Mouse (Mus musculus) kidney, adult 2 months (tissue): ENCODE results near the gene Evi2a. TPM values are rescaled to one million over a fixed set of nuclear protein-coding genes. Genes with fewer than 3 reads are reported as not detected.
A peak's percentile ranks its signal among the peaks of the same experiment; 100 is the strongest.

Experiments used
- DNase-seq: peaks from one replicate; pipeline ENCODE4 v3.0.0; 2021
- H3K27ac ChIP-seq: fragments of 200-500 bp; 2 replicates; pipeline ENCODE4 v1.5.1; 2012; ENCODE audit warnings: low read depth, low read length, control low read depth, inconsistent platforms; ENCODE audit not compliant: insufficient read depth
- H3K27me3 ChIP-seq: fragments of 200-500 bp; replicated peaks from 2 replicates; pipeline ENCODE4 v1.6.1; 2012; ENCODE audit warnings: mild to moderate bottlenecking, moderate library complexity, low read length, inconsistent platforms; ENCODE audit not compliant: control insufficient read depth, insufficient read depth
- H3K36me3 ChIP-seq: fragments of 200-500 bp; 2 replicates; pipeline ENCODE4 v1.6.1; 2012; ENCODE audit warnings: mild to moderate bottlenecking, moderate library complexity, low read length, inconsistent platforms; ENCODE audit not compliant: control insufficient read depth, insufficient read depth
- H3K4me1 ChIP-seq: fragments of 200-500 bp; 2 replicates; pipeline ENCODE4 v1.6.1; 2011; ENCODE audit warnings: low read length; ENCODE audit not compliant: control insufficient read depth, insufficient read depth
- H3K4me3 ChIP-seq: fragments of 200-500 bp; 2 replicates; pipeline ENCODE4 v1.5.1; 2011; ENCODE audit warnings: mild to moderate bottlenecking, low read depth, low read length, control low read depth; ENCODE audit not compliant: insufficient read depth
- CTCF ChIP-seq: fragments of 200-500 bp; conservative IDR thresholded peaks from 2 replicates; pipeline ENCODE4 v1.5.1; 2011; ENCODE audit warnings: low read depth, mild to moderate bottlenecking, control low read depth, low read length, moderate library complexity, mixed read lengths; ENCODE audit not compliant: insufficient read depth, insufficient read length
- POLR2A ChIP-seq: fragments of 200-500 bp; IDR thresholded peaks from one replicate; pipeline ENCODE4 v1.6.1; 2011; ENCODE audit warnings: low read depth, low read length, control low read depth
- WGBS: fragments of 180-500 bp; shearing (Covaris S2); methylation state at CpG from one replicate; pipeline ENCODE4 v1.1.7; 2018; 5-methylcytosine and 5-hydroxymethylcytosine counted together
- polyA plus RNA-seq: library from polyadenylated mRNA; depleted of rRNA; stranded (reverse); fragments of >200 nt; gene quantifications from 2 replicates; pipeline ENCODE4 v1.2.3, GENCODE M21; 2012; rRNA removed

Evi2a gene
- polyA plus RNA-seq = 3.1 and 5.3 TPM in 2 replicates

GRCm38 (mm10) chr11:79530333-79530761, at the start of gene Evi2a, which contains the start of gene Evi2:
Gene Evi2a (minus strand): TSS chr11:79530609.
Gene Evi2 (minus strand): TSS chr11:79530589.
- peak; percentile 21 for DNase-seq
- H3K36me3 ChIP-seq = no peaks in the 10 kb centered on the region; the same call in 1 of the 2 replicates
- TF ChIP-seq POLR2A (no peak), CTCF (no peak)
- H3K27me3 ChIP-seq = no peaks in the 10 kb centered on the region
- H3K27ac ChIP-seq = no peak within 1 kb of the TSS
- 92% methylated on average over 7 of the region's 7 CpGs for WGBS
- H3K4me3 ChIP-seq = no peak within 1 kb of the TSS
- H3K4me1 ChIP-seq = peaks cover 17% of the 10 kb centered on the region

GRCm38 (mm10) chr11:79577741-79578140, 47.3 kb upstream of the Evi2a start:
- H3K27me3 ChIP-seq = no peaks in the 10 kb centered on the region
- WGBS = 34% methylated on average over 5 of the region's 5 CpGs
- H3K4me3 ChIP-seq = no peak overlapping the region
- no peak overlapping the region for H3K27ac ChIP-seq
- H3K36me3 ChIP-seq = no peaks in the 10 kb centered on the region
- TF ChIP-seq POLR2A = no peak
- peak; percentile 66 for TF ChIP-seq CTCF
- peak; percentile 78 for DNase-seq
- no peaks in the 10 kb centered on the region for H3K4me1 ChIP-seq

- Histone ChIP-seq H3K36me3 (no peaks in the 10 kb centered on the region), H3K27me3 (no peaks in the 10 kb centered on the region), H3K27ac (no peak overlapping the region), H3K4me3 (no peak overlapping the region), H3K4me1 (no peaks in the 10 kb centered on the region)
- DNase-seq = no peak
- no peak for TF ChIP-seq CTCF
- no peak for TF ChIP-seq POLR2A
- WGBS = 90% methylated on average over 14 of the region's 14 CpGs
These were observed 45.1 kb upstream of the Evi2a start for GRCm38 (mm10) chr11:79575383-79576073.

- Histone ChIP-seq H3K27ac (no peak overlapping the region), H3K27me3 (no peaks in the 10 kb centered on the region), H3K4me3 (no peak overlapping the region), H3K4me1 (no peaks in the 10 kb centered on the region), H3K36me3 (no peaks in the 10 kb centered on the region; the same call in 1 of the 2 replicates)
- TF ChIP-seq CTCF (no peak), POLR2A (no peak)
- WGBS = 88% methylated on average over 3 of the region's 3 CpGs
- DNase-seq = no peak
These were observed 43.4 kb upstream of the Evi2a start for GRCm38 (mm10) chr11:79573836-79574235.

- no peak for DNase-seq
- Histone ChIP-seq H3K27me3 (no peaks in the 10 kb centered on the region), H3K27ac (no peak overlapping the region), H3K4me3 (no peak overlapping the region), H3K4me1 (no peaks in the 10 kb centered on the region), H3K36me3 (peaks cover 10% of the 10 kb centered on the region)
- WGBS = 83% methylated on average over 2 of the region's 2 CpGs
- TF ChIP-seq POLR2A (no peak), CTCF (no peak)
These were observed 39.9 kb upstream of the Evi2a start for GRCm38 (mm10) chr11:79570319-79570718.

GRCm38 (mm10) chr11:79568197-79568911, 37.9 kb upstream of the Evi2a start:
- Histone ChIP-seq H3K36me3 (peaks cover 12% of the 10 kb centered on the region), H3K27me3 (no peaks in the 10 kb centered on the region), H3K4me3 (no peak overlapping the region), H3K27ac (no peak overlapping the region), H3K4me1 (no peaks in the 10 kb centered on the region)
- WGBS = 88% methylated on average over 11 of the region's 11 CpGs
- TF ChIP-seq CTCF = no peak
- TF ChIP-seq POLR2A = no peak
- no peak for DNase-seq

GRCm38 (mm10) chr11:79566947-79567346, 36.5 kb upstream of the Evi2a start:
- no peaks in the 10 kb centered on the region for H3K4me1 ChIP-seq
- H3K27me3 ChIP-seq = no peaks in the 10 kb centered on the region
- no peak for DNase-seq
- H3K27ac ChIP-seq = no peak overlapping the region
- 57% methylated on average over 1 of the region's 1 CpGs for WGBS
- no peak overlapping the region for H3K4me3 ChIP-seq
- peaks cover 12% of the 10 kb centered on the region for H3K36me3 ChIP-seq
- TF ChIP-seq POLR2A (no peak), CTCF (no peak)
